Mouse (Mus musculus) urinary bladder, adult 18-20 months (tissue): ENCODE measurements at regions not wholly inside any gene's neighbourhood (a gene's known extent, or its start where the extent isn't known, plus 50 kb on each side); places are given as distances from the start of the nearest gene placed in this dataset.

ENCODE experiments used
- DNase-seq, 2 experiments: peaks; one replicate each; pipeline ENCODE4 v3.0.0; 2022; ENCODE audit warnings: low spot score in 2 of 2, mixed read lengths in 2 of 2

GRCm38 (mm10) chr2:94849097-94849496 lies 411.2 kb upstream of the Api5 start:
- DNase-seq: peak in 1 of 2 experiments; percentile 11

- DNase-seq: no peak
Measured at GRCm38 (mm10) chr2:94846394-94846793, 408.5 kb upstream of the Api5 start.
